Mouse (Mus musculus): ENCODE measurements around the gene Gm6904. TPM values are rescaled to one million over a fixed set of nuclear protein-coding genes. Genes with fewer than 3 reads are reported as not detected.

Gene Gm6904
- polyA plus RNA-seq, 1 experiment from 2014 or later = not detected

Other genes starting within 250 kb of the Gm6904 start
- gene 1700129C05Rik, start 117.3 kb downstream of the Gm6904 start, polyA plus RNA-seq (2015; fragmentation: Nextera tagmentation; extraction: Ambion mirVana) = not detected in 2 replicates
- not detected in 2 replicates for gene Gm5142, start 81.5 kb downstream of the Gm6904 start, polyA plus RNA-seq (2015; fragmentation: Nextera tagmentation; extraction: Ambion mirVana)
- 38.9 and 44.7 TPM in 2 replicates for gene Rcbtb1, start 59.0 kb downstream of the Gm6904 start, polyA plus RNA-seq (2015; fragmentation: Nextera tagmentation; extraction: Ambion mirVana)
- gene Phf11a, start 37.3 kb upstream of the Gm6904 start, polyA plus RNA-seq (2015; fragmentation: Nextera tagmentation; extraction: Ambion mirVana) = not detected in 2 replicates
- 0.20 and 0.22 TPM in 2 replicates for gene Phf11b, start 81.1 kb upstream of the Gm6904 start, polyA plus RNA-seq (2015; fragmentation: Nextera tagmentation; extraction: Ambion mirVana)
- gene Phf11d, start 105.3 kb upstream of the Gm6904 start, polyA plus RNA-seq (2015; fragmentation: Nextera tagmentation; extraction: Ambion mirVana) = 0.37 and 0.43 TPM in 2 replicates
- gene Phf11c, start 135.2 kb upstream of the Gm6904 start, polyA plus RNA-seq (2015; fragmentation: Nextera tagmentation; extraction: Ambion mirVana) = 0.20 and 0.21 TPM in 2 replicates
- gene Setdb2, start 180.7 kb upstream of the Gm6904 start, polyA plus RNA-seq (2015; fragmentation: Nextera tagmentation; extraction: Ambion mirVana) = 4.4 and 6.0 TPM in 2 replicates
- 29.8 and 31.9 TPM in 2 replicates for gene Cab39l, start 180.8 kb upstream of the Gm6904 start, polyA plus RNA-seq (2015; fragmentation: Nextera tagmentation; extraction: Ambion mirVana)

Data from hindbrain, embryonic 16.5 days (tissue).